Mouse (Mus musculus): ENCODE measurements around the gene Ifitm5.

Ifitm5 gene

DNA sequence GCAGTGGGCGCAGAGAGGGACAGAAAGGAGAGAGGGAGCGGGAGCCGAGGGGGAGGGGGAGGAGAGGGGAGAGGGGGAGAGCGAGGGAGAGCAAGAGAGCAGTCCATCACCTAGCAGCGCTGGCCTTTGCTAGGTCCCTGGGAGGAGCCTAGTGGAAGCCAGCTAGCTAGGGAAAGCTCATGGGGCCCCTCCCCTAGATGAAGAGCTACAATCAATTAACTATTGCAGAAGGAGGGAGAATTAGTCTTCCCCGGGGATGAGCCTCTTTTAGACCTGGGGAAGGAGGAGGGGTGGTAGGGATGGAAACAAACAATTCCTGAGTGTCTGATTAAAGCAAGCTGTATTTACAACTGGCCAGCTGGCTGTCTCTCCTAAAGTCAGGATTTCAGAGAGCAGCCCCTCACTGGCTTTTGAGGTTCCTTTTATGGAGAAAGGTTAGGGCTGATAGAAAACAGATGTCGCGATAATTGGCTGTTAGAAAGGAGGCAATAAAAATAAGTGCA lies 10.4 kb downstream of the Ifitm5 start:
- no peak for DNase-seq

- no peak for DNase-seq
Observed at GRCm38 (mm10) chr7:140938896-140939295, 11.2 kb downstream of the Ifitm5 start.

- DNase-seq: no peak
Observed at GRCm38 (mm10) chr7:140938436-140938835, 11.7 kb downstream of the Ifitm5 start.

GRCm38 (mm10) chr7:140927181-140927580 lies 22.9 kb downstream of the Ifitm5 start:
- DNase-seq: no peak

DNA sequence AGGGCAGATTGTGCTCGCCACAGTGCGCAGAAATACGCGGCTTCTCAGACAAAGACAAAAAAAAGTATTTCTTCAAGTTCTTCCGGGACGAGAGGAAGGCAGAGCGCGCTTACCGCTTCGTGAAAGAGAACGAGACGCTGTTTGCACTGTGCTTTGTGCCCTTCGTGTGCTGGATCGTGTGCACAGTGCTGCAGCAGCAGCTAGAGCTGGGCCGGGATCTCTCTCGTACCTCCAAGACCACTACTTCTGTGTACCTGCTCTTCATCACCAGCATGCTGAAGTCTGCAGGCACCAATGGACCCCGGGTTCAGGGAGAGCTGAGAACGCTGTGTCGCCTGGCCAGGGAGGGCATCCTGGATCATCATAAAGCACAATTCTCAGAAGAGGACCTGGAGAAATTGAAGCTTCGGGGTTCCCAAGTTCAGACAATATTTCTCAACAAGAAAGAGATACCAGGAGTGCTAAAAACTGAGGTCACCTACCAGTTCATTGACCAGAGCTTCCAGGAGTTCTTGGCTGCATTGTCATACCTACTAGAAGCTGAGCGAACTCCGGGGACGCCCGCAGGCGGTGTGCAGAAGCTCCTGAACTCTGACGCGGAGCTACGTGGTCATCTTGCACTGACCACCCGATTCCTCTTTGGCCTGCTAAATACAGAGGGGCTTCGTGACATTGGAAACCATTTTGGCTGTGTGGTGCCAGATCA lies 26.9 kb downstream of the Ifitm5 start:
- DNase-seq: no peak

DNA sequence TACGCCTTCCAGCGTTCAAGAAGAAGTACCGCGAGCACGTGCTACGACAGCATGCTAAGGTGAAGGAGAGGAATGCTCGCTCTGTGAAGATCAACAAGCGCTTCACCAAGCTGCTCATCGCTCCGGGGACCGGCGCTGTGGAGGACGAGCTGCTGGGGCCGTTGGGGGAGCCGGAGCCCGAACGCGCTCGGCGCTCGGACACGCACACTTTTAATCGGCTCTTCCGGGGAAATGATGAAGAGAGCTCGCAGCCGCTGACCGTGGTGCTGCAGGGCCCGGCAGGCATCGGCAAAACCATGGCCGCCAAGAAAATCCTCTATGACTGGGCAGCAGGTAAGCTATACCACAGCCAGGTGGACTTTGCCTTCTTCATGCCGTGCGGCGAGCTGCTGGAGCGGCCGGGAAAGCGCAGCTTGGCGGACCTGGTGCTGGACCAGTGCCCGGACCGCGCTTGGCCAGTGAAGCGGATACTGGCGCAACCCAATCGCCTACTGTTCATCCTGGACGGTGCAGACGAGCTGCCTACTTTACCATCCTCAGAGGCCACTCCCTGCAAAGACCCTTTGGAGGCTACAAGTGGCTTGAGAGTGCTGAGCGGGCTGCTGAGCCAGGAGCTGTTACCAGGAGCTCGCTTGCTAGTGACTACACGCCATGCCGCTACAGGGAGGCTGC lies 27.6 kb downstream of the Ifitm5 start:
- DNase-seq: peak; percentile 85

DNA sequence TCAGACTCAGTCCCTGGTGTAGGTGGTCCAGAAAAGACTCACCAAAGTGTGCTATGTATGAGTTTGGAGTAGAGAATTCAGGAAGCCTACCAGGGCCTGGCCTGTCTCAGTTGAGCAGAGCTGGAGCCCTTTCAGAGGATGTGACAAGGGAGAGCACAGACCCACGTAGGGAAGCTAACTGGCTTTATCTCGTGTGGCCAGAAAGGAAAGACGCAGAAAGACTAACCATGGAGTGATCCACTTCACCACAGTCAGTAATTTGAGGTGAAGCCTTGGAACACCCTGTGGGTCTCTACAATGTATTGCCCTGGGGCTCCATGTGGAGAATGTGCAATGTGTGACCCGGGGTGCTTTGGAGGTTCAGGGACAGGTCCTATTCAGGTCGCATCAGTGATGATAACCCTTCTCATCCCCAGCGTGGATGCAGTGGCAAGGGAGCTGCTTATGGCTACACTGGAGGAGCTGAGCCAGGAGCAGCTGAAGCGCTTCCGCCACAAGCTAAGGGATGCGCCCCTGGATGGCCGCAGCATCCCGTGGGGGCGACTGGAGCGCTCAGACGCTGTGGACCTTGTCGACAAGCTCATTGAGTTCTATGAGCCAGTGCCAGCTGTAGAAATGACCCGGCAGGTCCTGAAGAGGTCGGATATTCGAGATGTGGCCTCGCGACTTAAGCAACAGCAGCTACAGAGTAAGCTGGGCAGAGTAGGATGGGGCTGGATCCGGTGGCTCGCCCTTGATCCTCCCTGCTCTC lies 28.7 kb downstream of the Ifitm5 start:
- DNase-seq: no peak

DNA sequence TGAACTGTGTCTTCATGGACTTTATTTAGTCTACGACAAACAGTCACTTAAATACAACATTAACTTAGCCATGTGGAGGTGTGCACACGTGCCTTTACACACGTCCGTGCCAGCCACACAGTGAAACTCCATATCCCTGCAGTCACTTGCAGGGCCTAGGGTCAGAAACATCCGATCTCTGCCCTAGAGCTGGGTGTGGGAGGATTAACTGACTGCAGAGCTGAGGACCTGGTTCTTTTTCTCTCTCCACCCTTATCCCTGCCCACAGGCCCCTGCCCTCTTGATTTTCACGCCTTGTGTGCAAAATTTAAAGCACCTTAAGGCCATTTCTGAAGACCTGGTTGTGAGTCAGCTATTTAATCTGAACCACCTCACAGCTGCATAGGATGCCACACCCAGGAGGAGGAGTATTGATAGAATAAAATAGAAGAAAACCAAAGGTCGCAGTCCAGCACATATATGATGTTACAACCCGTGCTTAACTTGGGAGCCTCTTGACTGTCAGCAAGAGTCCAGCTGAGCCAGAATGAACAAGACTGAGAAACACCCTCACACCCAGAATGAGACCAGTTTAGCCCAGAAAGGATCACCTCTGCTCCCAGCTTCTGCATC lies 29.6 kb downstream of the Ifitm5 start, which contains the start of gene Nlrp6:
Gene Nlrp6, plus strand, starts transcription at position 485 of the 612 bp plus-strand sequence.
- no peak for DNase-seq

DNA sequence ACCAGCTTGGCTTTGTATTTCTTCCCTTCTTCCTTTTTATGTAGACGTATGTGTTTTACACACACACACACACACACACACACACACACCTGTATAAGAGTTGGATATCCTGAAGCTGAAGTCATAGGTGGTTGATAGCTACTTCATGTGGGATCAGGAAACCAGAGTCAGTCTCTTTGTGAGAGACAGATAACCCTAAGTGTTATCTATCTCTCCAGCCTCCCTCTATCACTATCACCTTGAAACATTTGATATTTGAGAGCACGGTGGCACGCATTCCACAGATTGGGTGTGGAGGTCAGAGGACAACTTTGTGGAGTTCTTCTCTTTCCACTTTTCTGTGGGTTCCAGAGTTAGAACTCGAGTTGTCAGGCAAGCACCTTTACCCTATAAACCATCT lies 30.2 kb downstream of the Ifitm5 start:
- no peak for DNase-seq

DNA sequence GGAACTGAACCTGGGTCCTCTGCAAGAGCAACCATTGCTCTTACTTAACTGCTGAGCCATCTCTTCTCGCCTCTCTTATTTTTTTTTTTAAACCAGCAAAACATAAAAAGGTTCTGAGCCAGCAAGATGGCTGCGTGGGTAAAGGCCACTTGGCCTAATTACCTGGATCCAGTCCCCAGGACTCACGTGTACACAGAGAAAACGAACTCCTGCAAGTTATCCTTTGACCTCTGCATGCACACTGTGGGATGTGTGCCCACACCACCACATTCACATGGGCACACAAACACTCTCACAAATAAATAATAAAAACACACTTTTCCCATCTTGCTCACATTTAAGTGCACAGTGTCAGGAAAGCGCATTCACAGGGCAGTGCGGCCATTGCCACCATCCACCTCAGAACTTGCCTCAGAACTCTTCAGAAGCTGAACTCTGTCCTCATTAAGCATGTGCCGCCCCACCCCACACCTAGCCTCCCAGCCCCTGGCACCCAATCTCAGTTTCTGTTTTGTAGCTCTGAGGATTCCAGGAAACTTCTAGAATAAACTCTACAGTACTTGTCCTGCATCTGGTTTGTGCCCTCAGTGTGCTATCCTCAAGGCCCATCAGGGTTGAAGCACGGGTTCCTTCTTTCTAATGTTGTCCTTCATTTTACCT lies 35.9 kb downstream of the Ifitm5 start:
- no peak for DNase-seq

DNA sequence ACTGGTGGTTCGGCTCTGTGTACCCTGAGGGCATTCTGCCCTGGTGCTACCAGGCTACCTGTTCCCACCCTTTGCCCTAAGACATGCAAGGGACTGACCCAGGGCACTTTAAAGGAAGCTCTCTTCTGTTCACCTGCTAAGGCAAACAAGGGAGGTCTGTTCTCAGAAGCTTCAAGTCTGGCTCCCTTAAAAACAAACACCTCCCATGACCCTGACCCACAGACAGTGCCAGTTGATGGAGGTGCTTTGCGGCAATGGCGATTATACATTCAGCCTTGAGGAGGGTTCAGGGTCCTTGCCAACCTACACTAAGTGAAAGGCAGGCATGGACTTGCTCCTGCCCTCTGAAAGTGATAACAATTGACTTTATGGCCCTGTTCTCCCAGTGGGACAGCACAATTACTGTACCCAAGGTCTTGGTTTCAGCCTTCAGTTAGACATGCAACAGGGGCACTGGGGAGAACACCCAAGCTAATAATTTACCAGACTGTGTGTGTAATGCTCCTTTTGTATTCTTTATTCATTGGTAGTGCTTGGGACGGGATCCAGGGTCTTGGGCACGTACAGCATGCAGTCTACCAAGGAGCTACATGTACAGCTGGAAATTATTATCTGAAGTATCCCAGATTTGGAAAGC lies 37.1 kb downstream of the Ifitm5 start:
- DNase-seq: no peak

- DNase-seq: no peak
Observed at GRCm38 (mm10) chr7:140912293-140912692, 37.8 kb downstream of the Ifitm5 start.

GRCm38 (mm10) chr7:140908634-140909107 lies 41.4 kb downstream of the Ifitm5 start:
- peak; percentile 53 for DNase-seq

DNA sequence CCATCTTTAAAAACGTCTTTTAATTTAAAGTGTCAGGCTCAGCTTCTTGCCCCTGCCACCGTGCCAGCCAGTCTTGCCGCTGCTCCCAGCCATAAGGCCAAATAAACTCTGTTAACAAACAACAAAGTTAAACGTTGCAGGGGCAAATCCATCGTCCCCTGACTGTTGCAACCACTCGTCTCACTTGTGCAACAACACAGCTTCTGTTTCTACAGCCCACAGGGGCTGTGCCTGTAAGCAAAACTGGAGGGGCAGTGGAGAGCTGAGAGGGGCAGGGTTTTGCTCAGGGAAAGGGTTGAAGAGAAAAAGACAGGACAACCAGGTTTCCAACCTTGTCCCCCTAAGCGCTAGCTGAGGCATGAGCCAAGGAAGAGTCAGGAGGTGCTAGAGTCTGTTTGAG lies 41.9 kb downstream of the Ifitm5 start:
- no peak for DNase-seq

DNA sequence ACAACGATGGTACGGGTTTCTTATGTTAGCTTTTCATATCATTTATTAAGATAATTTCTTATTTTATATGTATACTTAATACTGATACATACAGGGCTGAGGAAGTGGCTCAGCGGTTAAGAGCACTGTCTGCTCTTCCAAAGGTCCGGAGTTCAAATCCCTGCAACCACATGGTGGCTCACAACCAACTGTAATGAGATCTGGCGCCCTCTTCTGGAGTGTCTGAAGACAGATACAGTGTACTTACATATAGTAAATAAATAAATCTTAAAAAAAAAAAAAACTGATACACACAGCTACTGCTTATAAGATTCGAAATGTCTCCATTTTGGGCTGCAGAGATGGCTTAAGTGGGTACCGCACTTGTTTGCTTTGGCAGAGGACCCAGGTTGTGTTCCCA lies 42.4 kb downstream of the Ifitm5 start:
- no peak for DNase-seq

DNA sequence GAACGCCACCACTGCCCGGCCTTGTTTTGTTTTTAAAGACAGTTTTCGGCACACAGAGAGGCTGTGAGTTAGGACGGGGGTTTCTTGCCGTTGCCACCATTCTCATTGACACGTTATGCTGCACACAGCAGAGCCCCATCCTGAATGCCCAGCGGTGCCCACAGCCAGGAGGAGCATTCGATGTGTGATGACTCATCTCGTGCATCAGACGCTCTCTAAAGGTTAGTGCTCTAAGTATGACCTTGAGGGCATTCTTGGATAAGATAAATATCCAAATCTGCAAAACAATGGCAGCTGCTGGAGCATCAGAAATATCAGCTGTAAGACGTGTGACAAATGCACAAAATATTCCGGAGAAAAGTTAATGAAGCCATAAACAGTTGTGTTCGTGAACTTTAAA lies 43.0 kb downstream of the Ifitm5 start:
- no peak for DNase-seq

DNA sequence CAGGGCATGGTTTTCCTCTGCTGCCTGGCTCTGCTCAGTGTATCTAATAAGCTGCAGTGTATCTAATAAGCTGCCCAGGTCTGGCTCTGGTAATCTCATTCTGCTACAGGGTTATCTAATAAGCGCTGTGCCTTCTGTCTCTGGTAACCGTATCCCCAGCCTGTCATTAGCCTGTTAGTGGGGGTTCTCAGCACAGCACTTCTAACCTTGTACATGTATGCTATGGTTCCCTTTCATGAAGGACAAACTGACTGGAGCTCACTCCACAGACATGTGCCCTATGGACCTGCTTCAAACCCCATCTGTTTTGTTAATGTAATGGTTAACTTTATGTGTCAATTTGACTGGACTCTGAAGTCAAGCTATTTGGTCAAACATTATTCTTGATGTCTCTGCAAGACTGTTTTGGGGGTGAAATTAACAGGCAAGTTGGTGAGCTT lies 44.4 kb downstream of the Ifitm5 start:
- DNase-seq: no peak

GRCm38 (mm10) chr7:140903212-140903611 lies 46.9 kb downstream of the Ifitm5 start:
- peak; percentile 65 for DNase-seq

- DNase-seq: no peak
Observed at GRCm38 (mm10) chr7:140902036-140902875, 47.8 kb downstream of the Ifitm5 start.

- no peak for DNase-seq
Observed at GRCm38 (mm10) chr7:140900220-140900619, 49.9 kb downstream of the Ifitm5 start, which contains the start of gene Cox8b. Cox8b (minus strand) TSS chr7:140900446.

- no peak for DNase-seq
Observed at GRCm38 (mm10) chr7:140899121-140899520, 51.0 kb downstream of the Ifitm5 start.
